Mouse (Mus musculus): ENCODE results near the gene Zfp420. TPM values are rescaled to one million over a fixed set of nuclear protein-coding genes. Genes with fewer than 3 reads are reported as not detected.
"Not testable (repeated sequence)": the region's sequence is repeated elsewhere in the genome, so short reads cannot be mapped to it uniquely, and the experiment has no call there.

Gene Zfp420
- total RNA-seq (2021) = 10 to 100 TPM; 12.8 to 13.7 TPM
- long read RNA-seq, experiment 1, transcript Zfp420-202 (4 exons, 2,537 nt) = major isoform, 6 of 9 reads
- long read RNA-seq, experiment 1, partial matches to known transcripts = 1 of 9 reads
- long read RNA-seq, experiment 1, other reads (novel, unspliced or antisense) = 1 of 9 reads
- long read RNA-seq, experiment 2, transcript Zfp420-202 (4 exons, 2,537 nt) = major isoform, 7 of 10 reads
- long read RNA-seq, experiment 2, partial matches to known transcripts = 2 of 10 reads
- long read RNA-seq, experiment 2, other reads (novel, unspliced or antisense) = 0 of 10 reads

DNA sequence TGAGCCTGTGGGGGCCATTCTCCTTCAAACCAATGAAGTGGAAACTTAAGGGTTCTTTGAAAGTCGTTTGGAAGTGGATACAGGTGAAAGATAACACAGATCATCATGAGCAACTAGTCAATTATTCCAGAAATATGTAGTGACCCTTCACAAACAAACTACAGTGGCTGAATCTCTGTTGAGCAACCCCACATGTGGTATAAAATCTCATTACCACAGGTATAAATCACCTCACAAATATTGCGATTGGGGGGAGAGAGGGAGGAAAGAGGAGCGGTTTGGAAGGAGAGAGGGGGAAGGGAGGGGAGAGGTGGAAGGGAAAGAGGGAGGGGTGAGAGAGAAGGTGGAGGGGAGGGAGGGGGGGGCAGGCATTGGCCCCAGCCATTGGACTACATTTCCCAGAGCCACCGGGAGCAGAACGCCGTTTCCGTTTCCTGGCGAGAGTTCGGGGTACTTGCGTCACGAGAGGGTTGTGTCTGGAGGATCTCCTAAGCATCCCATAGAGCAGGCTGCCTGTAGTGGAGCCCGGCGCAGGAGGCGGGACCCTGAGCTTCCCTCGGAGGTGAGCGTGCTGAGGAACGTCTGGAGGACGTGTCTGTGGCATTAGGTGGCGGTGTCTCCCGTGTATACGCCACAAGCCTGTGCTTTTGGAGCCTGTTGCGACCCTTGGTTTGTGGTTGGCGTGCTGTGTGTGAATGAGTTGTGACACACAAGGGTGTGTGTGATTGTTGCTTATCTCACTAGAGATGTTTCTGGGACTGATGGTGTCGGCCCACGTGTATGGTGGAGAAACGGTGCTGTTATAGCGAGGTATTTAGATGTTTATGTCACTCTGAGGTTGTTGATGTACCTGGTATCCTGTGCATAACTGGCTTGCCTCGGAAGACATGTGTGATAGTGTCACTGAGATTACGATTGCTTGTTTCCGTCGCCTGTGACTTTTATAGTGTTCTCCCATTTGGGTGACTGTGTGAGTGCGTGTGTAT, at the start of gene Zfp420:
Gene Zfp420 (plus strand): TSS at position 448 of the 986 bp plus-strand sequence.
- intact Hi-C loops (cut with DNase I) = loop anchor here (5.0 kb wide), 1 partner anchor 37 kb away; no protein-coding TSS in a partner anchor
- peak; percentile 90 to 91 for DNase-seq (ENCODE audit: low spot score in 2 of 2)

DNA sequence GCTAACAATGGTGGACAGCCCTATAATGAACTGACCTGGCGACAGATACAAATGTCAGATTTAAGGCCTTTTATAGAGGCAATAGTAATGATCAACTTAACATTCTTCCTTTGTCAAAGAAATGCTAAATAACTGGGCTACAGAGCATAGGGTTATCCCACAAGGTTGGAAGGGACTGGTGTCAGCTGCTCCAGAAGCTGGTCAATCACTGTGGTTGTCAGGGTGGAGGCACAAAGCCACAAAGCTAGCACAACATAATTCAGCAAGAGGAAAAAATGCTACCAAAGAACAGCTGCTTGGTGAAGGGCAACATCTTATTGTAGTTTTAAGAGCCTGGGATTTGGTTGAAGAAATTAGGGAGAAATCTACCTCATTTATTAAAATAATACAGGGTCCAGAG, 47.5 kb upstream of the Zfp420 start:
- no peak for DNase-seq (ENCODE audit: low spot score in 2 of 2)
- intact Hi-C loops (cut with DNase I) = loop anchor here (10.0 kb wide), 1 partner anchor 93 kb away; the partner anchor contains the start of genes Zfp27 and Zfp383

DNA sequence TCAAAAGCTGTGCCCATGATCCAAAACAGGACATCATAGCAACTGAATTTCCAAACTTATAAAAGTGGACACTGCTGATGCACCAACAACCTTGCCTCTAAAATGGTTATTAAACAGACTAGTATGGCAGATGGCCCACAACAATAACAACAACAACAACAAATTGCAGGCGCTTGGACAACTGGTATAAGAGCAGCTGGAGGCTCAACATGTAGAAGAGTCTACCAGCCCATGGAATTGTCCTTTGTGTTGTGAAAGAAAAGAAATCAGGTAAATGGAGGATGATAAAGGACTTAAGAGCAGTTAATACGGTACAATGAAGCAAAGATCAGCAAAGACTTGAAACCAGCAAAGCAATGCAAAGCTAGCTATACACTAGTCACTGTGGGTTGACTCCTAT, 45.4 kb upstream of the Zfp420 start:
- DNase-seq (ENCODE audit: low spot score in 2 of 2) = no peak
- intact Hi-C loops (cut with DNase I) = loop anchor here (10.0 kb wide), 1 partner anchor 90 kb away; the partner anchor contains the start of genes Zfp27 and Zfp383

DNA sequence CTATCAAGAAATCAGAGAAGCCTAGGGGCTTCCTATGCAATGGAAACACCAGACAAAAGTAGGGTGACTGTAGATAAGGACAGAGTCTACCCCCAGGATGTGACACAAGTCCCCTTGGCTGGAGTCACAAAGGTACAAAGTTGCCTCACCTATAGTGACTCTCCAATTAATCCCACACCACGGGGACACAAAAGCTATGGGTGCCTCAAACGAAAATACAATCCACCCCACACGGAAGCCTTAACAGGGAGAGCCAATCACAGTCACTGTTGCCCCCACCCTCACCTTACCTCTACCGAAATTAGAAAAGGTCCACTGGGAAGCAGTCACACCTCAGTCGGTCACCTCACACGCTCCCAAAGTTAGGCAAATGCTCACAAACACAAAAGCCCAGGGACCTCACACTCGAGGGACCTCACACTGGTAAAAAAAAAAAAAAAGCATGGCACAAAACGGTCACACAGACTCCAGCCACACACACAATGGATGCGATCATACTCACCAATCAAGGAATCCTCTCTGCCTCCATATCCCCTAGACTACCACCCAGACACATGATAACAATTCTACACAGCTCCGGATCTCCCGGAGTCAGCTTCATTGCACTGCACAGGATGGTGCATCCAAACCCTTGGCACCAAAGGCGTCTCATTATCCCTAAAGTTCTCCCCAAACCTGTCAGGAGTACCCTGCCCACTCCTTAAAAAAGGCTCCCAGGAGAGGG, 44.6 kb upstream of the Zfp420 start:
- no peak for DNase-seq (ENCODE audit: low spot score in 2 of 2)

DNA sequence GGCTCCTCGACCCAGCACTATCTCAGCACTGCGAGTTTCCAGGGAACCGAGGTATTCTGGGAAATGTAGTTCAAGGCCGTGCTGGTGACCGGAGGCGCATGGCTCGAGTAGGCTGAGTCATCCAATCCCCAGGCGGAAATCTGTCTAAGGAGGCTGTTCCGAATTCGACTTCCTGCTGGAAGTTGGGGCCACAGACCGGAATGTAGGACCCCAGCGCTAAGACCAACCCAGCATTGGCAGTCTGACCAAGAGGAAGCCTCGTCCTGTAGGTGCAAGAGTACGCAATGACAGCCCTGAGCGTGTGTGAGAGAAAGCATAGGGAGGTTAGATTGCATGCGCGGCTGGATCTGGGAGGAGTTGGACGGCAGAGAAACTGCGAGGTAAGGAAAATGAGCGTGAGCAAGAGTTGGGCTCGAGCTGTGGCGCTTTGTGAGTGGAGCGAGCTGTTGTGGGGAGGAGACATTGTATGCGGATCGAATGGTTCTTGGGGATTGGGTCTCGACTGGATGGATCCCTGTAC, 43.8 kb upstream of the Zfp420 start, which contains the start of gene Zfp790:
Gene Zfp790 (plus strand): TSS at position 205 of the 520 bp plus-strand sequence.
- peak; percentile 92 to 95 for DNase-seq (ENCODE audit: low spot score in 2 of 2)
- intact Hi-C loops (cut with DNase I) = loop anchor here (5.0 to 10.0 kb wide), 4 partner anchors 34 to 89 kb away; partner anchors contain the start of genes Zfp27, Zfp30, Zfp383 and Zfp84

More for the DNA sequence above, 44.6 kb upstream of the Zfp420 start:
- intact Hi-C loops (cut with DNase I) = loop anchor here (5.0 to 10.0 kb wide), 4 partner anchors 33 to 90 kb away; partner anchors contain the start of genes Zfp27, Zfp30, Zfp383 and Zfp84

DNA sequence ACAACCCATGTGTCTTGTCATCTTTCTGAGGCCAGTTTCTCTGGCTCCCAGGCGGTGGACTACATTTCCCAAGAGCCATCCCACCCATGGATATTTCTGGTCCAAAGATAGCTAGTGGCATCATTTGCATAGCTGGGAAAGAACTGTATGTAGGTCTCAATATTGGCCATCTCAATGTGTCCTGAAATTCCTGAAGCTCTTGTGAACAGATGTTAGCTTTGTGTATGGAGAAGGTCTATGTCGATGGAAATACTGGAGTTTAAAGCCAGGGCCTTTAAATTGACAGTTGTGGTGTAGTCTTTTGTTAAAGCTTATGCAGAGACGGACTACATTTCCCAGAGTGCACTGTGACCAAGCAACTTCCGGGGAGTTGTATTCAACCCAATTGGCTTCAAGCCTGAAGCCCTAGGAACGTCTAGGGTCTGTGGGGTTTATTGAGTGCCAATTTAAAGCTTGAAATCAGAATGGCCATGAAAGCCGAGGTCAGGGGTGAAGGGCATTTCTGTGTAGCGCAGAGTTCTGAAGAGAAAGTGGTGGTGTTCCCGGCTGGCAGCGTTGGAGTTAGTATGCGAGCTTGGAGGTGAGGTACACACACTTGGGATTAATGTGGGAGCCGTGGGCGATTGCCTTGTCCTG, 41.0 kb upstream of the Zfp420 start:
- DNase-seq (ENCODE audit: low spot score in 2 of 2) = peak; percentile 78 to 86
- intact Hi-C loops (cut with DNase I) = loop anchor here (5.0 to 10.0 kb wide), 4 partner anchors 34 to 86 kb away; partner anchors contain the start of genes Zfp27, Zfp30, Zfp383 and Zfp84

DNA sequence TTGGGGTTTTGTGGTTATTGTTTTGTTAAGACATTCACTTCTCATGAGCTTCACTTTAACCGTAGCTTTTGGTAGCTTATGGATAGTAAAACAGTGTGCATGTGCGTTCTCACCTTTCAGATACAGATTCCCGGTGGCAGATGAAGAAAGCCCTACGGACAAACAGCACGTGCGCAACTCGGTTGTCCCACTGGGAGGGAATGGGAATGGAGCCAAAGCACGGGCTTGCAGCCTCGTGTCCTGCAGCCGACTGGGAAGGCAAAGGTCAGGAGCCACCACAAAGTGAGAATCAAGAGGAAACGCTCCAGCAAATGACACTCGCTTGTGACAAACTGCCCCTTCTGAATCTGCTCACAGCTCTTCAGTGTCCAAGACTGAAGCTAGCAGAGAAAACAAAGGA, 31.8 kb upstream of the Zfp420 start:
- DNase-seq (ENCODE audit: low spot score in 2 of 2) = no peak
- intact Hi-C loops (cut with DNase I) = no loop called here

DNA sequence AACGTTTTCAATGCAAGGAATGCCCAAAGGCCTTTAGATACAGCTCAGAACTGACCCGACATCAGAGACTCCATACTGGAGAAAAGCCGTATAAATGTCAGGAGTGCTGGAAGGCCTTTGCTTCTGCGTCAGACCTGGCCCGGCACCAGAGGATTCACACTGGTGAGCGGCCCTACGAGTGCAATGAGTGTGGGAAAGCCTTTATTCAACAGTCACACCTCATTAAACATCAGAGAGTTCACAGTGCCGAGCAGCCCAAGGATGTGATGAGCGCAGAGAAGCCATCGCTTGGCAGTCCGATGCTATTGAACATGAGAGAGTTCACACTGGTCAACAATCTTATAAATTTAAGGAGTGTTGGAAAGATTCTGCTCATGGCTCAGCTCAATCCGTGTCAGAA, 30.0 kb upstream of the Zfp420 start:
- intact Hi-C loops (cut with DNase I) = no loop called here
- DNase-seq (ENCODE audit: low spot score in 2 of 2) = no peak

DNA sequence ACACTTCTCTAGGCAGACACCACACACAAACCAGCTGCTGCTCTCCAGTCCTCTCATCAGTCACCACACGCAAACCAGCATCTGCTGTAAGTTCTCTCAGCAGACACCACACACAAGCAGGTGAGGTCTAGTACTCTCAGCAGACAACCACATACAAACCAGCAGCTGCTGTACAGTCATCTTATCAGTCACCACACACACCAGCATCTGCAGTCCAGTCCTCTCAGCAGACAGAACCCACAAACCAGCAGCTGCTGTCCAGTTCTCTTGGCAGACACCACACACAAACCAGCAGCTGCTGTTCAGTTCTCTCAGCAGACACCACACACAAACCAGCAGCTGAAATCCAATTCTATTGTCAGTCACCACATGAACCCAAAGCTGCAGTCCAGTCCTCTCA, 23.0 kb upstream of the Zfp420 start:
- DNase-seq (ENCODE audit: low spot score in 2 of 2) = no peak
- intact Hi-C loops (cut with DNase I) = no loop called here

DNA sequence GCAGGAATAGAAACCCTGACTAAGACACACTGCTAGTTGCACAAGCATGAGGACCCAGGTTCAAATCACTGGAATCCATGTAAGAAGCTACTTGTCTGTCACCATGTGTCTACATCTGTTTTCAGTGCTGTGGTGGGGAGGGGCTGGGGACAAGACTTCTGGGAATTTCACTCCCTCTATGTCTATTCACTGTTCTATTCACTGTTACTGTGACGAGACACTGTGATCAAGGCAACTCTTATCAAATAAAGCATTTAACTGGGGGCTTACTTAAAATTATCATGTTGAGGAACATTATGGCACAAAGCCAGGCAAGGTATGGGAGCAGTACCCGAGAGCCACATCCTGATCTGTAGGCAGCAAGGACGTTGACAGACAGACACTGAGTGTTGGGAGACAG, 20.5 kb upstream of the Zfp420 start:
- DNase-seq (ENCODE audit: low spot score in 2 of 2) = no peak
- intact Hi-C loops (cut with DNase I) = no loop called here

DNA sequence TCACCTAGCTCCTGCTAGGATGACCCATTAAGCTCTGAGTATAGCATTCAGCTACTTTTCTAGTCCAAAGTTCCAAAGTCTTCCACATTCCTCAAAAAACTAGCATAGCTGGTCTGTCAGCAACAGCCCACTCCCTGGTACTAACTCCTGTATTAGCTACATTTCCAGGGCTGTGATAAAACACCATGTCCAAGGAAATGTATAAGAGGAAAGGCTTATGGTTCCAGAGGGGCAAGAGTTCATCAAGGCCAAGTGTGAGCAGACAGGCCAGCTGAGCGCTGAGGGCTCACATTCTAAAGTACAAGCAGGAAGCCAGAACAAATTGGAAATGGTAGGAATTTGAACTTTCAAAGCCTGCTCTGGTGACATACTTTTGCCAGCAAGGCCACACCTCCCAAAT, 17.7 kb upstream of the Zfp420 start:
- DNase-seq (ENCODE audit: low spot score in 2 of 2) = no peak
- intact Hi-C loops (cut with DNase I) = no loop called here

DNA sequence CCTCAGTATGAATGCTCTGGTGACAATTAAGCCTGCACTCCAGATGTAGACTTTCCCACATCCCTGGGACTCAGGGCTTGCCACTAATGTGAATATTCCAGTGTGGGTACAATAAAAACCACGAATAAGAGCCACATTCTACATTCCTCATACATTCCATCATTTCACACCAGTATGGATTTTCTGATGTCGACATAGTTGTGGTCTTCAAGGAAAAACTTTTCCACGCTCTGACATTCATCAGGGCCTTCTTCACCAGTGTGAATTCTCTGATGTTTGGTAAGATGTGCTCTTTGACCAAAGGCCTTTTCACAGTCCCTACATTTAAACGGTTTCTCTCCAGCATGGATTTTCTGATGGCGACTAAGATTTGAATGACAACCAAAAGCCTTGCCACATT, 15.2 kb upstream of the Zfp420 start:
- no peak for DNase-seq (ENCODE audit: low spot score in 2 of 2)
- intact Hi-C loops (cut with DNase I) = no loop called here

DNA sequence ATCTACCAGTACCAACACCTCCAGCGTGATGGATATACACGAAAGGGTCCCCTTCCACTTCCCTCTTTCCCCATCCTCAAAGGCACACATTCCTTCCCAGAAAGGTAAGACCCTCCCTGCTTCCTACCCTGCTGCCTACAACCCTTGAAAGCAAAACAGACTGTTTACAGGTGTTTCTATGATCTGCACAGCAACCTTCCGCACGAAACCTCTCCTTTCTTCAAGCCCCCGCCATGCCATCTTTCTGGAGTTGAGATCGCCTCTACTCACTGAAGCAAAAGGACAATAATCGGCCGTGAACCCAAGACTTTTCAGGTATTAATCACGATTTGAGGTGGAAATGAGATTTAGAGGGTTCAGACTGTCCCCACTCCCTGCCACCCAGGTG, 7.0 kb upstream of the Zfp420 start:
- intact Hi-C loops (cut with DNase I) = loop anchor here (5.0 kb wide), 1 partner anchor 36 kb away; the partner anchor contains the start of gene Zfp790
- no peak for DNase-seq (ENCODE audit: low spot score in 2 of 2)

DNA sequence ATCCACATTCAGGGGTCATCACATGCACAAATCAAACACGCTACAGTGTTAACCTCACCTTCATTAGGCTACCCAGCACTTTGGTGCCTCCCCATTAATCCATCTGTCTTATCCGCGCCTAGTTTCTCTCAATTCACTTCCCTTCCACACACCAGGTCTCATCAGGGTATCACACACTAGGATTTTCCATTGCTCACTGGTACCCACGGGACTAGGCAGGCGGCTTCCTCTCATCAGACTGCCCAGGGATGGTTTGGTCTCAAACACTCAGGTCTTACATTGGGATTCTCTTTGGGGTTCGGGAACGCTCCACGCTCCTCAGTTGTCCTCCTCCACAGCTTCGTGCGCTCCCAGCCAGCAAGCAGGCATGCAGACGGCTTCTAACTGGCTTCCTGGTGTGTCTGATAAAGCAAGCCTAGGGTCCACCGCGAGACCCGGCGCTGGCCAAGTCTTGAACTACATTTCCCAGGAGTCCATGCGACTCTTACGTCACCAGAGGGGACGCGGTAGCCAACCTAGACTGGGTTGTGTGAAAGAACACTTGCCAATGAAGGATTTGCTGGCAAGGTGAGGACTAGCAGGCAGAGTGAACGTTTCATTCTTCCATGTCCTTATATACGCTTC, 6.4 kb upstream of the Zfp420 start, which contains the start of gene Zfp940:
Gene Zfp940 (minus strand): TSS at position 451 of the 624 bp plus-strand sequence.
- intact Hi-C loops (cut with DNase I) = loop anchor here (5.0 kb wide), 1 partner anchor 36 kb away; the partner anchor contains the start of gene Zfp790
- peak; percentile 90 to 94 for DNase-seq (ENCODE audit: low spot score in 2 of 2)

DNA sequence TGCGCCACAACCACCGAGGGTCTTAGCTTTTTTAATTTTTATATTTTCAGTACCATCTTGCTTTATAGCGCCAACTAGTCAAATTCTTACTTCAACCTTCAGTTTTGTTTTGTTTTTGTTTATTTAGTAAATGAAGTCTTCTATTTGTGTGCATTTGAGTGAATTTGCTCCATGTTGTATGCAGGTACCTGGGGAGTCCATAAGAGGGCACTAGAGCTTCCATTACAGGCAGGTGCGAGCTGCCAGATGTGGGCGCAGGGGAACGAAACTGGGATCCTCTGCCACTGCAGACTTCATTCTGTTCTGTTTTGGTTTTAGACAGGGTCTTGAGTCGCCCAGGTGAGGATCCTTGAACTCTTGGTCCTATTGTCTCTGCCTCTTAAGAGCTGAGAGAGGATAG, 1.9 kb downstream of the Zfp420 start:
- no peak for DNase-seq (ENCODE audit: low spot score in 2 of 2)
- intact Hi-C loops (cut with DNase I) = loop anchor here (5.0 kb wide), 1 partner anchor 36 kb away; no protein-coding TSS in a partner anchor

DNA sequence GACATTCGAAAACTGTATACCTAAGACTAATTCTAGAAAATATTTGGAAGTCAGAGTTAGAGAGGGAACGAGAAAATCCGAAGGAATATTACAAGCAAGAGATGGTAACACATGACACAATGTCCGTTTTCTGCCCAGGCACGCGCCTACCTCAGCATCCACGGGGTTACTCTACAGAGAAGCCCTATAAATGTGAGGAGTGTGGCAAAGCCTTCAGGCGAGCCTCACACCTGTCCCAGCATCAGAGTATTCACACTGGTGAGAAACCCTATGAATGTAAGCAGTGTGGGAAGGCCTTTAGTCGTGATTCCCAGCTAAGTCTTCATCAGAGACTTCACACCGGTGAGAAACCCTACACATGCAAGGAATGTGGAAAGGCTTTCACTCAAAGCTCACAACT, 14.5 kb downstream of the Zfp420 start:
- intact Hi-C loops (cut with DNase I) = no loop called here

DNA sequence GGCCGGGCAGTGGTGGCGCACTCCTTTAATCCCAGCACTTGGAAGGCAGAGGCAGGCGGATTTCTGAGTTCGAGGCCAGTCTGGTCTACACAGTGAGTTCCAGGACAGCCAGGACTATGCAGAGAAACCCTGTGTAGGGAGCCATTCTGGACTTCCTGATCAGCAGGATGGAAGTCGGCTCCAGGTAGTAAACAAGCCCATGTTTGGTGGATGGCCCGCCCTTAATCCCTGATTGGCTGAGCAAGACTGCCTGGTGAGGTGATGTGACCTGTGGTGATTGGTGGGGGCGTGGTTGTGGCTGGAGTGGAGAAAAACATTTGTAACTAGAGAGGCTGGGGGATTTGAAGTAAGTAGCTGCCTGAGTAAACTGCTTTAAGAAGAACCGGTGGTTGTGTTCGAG, 17.8 kb downstream of the Zfp420 start:
- DNase-seq (ENCODE audit: low spot score in 2 of 2); intact Hi-C loops (cut with DNase I): not testable (repeated sequence)

More for the DNA sequence above, 14.5 kb downstream of the Zfp420 start:
- no peak for DNase-seq (ENCODE audit: low spot score in 2 of 2)

DNA sequence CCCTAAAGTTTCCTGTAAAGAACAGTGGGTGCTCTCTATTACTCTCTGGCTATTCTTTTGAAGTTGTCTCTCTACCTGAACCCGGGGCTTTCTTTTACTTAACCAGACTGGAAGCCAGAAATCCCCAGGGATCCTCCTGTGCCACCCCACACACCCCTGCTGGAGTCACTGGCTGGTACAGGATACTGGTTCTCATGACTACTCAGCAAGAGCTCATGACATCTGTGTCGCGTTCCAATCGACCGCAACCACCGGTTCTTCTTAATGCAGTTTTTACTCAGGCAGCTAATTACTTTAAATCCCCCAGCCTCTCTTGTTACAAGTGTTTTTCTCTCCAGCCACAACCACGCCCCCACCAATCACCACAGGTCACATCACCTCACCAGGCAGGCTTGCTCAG, 20.3 kb downstream of the Zfp420 start:
- no peak for DNase-seq (ENCODE audit: low spot score in 2 of 2)
- intact Hi-C loops (cut with DNase I) = no loop called here
